Mouse (Mus musculus) T-helper 2 cell (primary cell): ENCODE results near the gene N4bp2l1.

ENCODE experiments used
- in situ Hi-C: fragments of 300-600 bp; cut with MboI, MseI; formaldehyde crosslinking; loops from one replicate; pipeline ENCODE4 v1.15.1; 2025; ENCODE audit warnings: high pct_unique_total_duplicates

N4bp2l1 gene

GRCm38 (mm10) chr5:150566971-150567370 is 30.0 kb downstream of the N4bp2l1 start:
- in situ Hi-C loops: no loop called here

- in situ Hi-C loops: no loop called here
Observed at GRCm38 (mm10) chr5:150566226-150566625, 30.8 kb downstream of the N4bp2l1 start.

GRCm38 (mm10) chr5:150564426-150564825 is 32.6 kb downstream of the N4bp2l1 start:
- in situ Hi-C loops: no loop called here

- in situ Hi-C loops: no loop called here
Observed at GRCm38 (mm10) chr5:150561783-150562182, 35.2 kb downstream of the N4bp2l1 start.

- in situ Hi-C loops: no loop called here
Observed at GRCm38 (mm10) chr5:150561376-150561775, 35.6 kb downstream of the N4bp2l1 start.

GRCm38 (mm10) chr5:150560851-150561250 is 36.1 kb downstream of the N4bp2l1 start:
- in situ Hi-C loops: no loop called here

- in situ Hi-C loops: no loop called here
Observed at GRCm38 (mm10) chr5:150559519-150560103, 37.4 kb downstream of the N4bp2l1 start.

GRCm38 (mm10) chr5:150551637-150552036 is 45.4 kb downstream of the N4bp2l1 start:
- in situ Hi-C loops: no loop called here

GRCm38 (mm10) chr5:150543184-150543583 is 53.8 kb downstream of the N4bp2l1 start:
- in situ Hi-C loops: no loop called here

- in situ Hi-C loops: no loop called here
Observed at GRCm38 (mm10) chr5:150541302-150541701, 55.7 kb downstream of the N4bp2l1 start.

- in situ Hi-C loops: no loop called here
Observed at GRCm38 (mm10) chr5:150525239-150525638, 71.7 kb downstream of the N4bp2l1 start.

GRCm38 (mm10) chr5:150522867-150523234 is 74.1 kb downstream of the N4bp2l1 start:
- in situ Hi-C loops: loop anchor here (5.0 kb wide), 1 partner anchor 144 kb away; the partner anchor contains the start of gene N4bp2l2

GRCm38 (mm10) chr5:150521937-150522866 is 74.8 kb downstream of the N4bp2l1 start, which contains the start of gene Brca2:
Gene Brca2 (plus strand): TSS chr5:150522630.
- in situ Hi-C loops: loop anchor here (5.0 kb wide), 1 partner anchor 145 kb away; the partner anchor contains the start of gene N4bp2l2
